Mouse (Mus musculus): ENCODE measurements around the gene Atl1.

- TF ChIP-seq CTCF (IDR thresholded peaks at IDR 0.05; ENCODE audit: low read depth, low read length), result no peak
- TF ChIP-seq POLR2A (IDR thresholded peaks at IDR 0.05; ENCODE audit: insufficient read depth, low read length), result no peak
- TF ChIP-seq EP300 (IDR thresholded peaks at IDR 0.05; ENCODE audit: insufficient read depth, low read depth, low read length), result no peak
These were observed 55.1 kb downstream of the Atl1 start for GRCm38 (mm10) chr12:69947502-69947901.

Data from ES-Bruce4 (cell line).